Mouse (Mus musculus): Measurements from ENCODE around the gene Rbm4b.

- TF ChIP-seq CTCF (IDR thresholded peaks at IDR 0.05; ENCODE audit: borderline replicate concordance, insufficient read depth, low read depth, low read length) (peak; percentile 44; the same call in 1 of the 2 replicates), POLR2A (IDR thresholded peaks at IDR 0.05; ENCODE audit: borderline replicate concordance, insufficient read depth, low read length) (no peak)
Measured at GRCm38 (mm10) chr19:4743524-4743923, 12.8 kb upstream of the Rbm4b start.
